Mouse (Mus musculus) neural tube, embryonic 13.5 days (tissue): ENCODE data around the gene Sort1. TPM values are rescaled to one million over a fixed set of nuclear protein-coding genes. Genes with fewer than 3 reads are reported as not detected.

ENCODE experiments used
- ATAC-seq: fragments of 200-750 bp; cut with Nextera tagmentation; 2 replicates; pipeline ENCODE4 v1.8.0; 2017; ENCODE audit warnings: low read depth, mild to moderate bottlenecking, moderate TSS enrichment, moderate library complexity
- H3K27ac ChIP-seq: fragments of 300-500 bp; sonication (generic); replicated peaks from 2 replicates; pipeline ENCODE4 v1.5.1; 2015; ENCODE audit warnings: moderate library complexity, mild to moderate bottlenecking, inconsistent platforms
- H3K27me3 ChIP-seq: fragments of 300-500 bp; sonication (generic); 2 replicates; pipeline ENCODE4 v1.6.1; 2015; ENCODE audit warnings: mild to moderate bottlenecking, inconsistent platforms
- H3K36me3 ChIP-seq: fragments of 300-500 bp; sonication (generic); 2 replicates; pipeline ENCODE4 v1.6.1; 2015; ENCODE audit warnings: mild to moderate bottlenecking, inconsistent platforms
- H3K4me1 ChIP-seq: fragments of 300-500 bp; sonication (generic); replicated peaks from 2 replicates; pipeline ENCODE4 v1.6.1; 2015; ENCODE audit warnings: inconsistent platforms
- H3K4me2 ChIP-seq: fragments of 300-500 bp; sonication (generic); 2 replicates; pipeline ENCODE4 v1.6.1; 2015; ENCODE audit warnings: inconsistent platforms, mild to moderate bottlenecking, moderate library complexity
- H3K4me3 ChIP-seq: fragments of 300-500 bp; sonication (generic); 2 replicates; pipeline ENCODE4 v1.5.1; 2015; ENCODE audit warnings: mild to moderate bottlenecking, inconsistent platforms
- H3K9ac ChIP-seq: fragments of 300-500 bp; sonication (generic); 2 replicates; pipeline ENCODE4 v1.6.1; 2015; ENCODE audit warnings: moderate library complexity, mild to moderate bottlenecking, inconsistent platforms
- H3K9me3 ChIP-seq: fragments of 300-500 bp; sonication (generic); 2 replicates; pipeline ENCODE4 v1.6.1; 2016; ENCODE audit warnings: inconsistent platforms
- WGBS: fragments of 180-500 bp; shearing (Covaris S2); methylation state at CpG from one replicate; pipeline ENCODE4 v1.1.7; 2015; 5-methylcytosine and 5-hydroxymethylcytosine counted together
- polyA plus RNA-seq: library from polyadenylated mRNA; unstranded; fragments of >200 nt; fragmentation: Nextera tagmentation; extraction: Ambion mirVana; gene quantifications from 2 replicates; pipeline ENCODE4 v1.2.1, GENCODE M21; 2015

Gene Sort1
- polyA plus RNA-seq, 1 experiment from 2014 or later, result 19.4 TPM

DNA sequence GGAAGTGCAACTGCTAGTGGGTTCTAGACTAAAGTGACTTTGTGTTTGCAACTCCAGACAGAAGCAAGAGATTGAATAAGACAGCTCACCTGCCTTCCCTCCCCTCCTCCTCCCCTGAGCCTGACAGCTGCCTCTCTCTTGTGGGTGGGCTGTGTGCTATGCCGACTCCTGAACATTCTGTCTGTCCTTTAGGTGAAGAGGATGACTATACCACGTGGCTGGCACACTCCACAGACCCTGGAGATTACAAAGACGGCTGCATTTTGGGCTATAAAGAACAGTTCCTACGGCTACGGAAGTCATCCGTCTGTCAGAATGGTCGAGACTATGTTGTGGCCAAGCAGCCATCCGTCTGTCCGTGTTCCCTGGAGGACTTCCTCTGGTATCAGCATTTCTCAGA, 64.5 kb downstream of the Sort1 start:
- H3K36me3 ChIP-seq, result peaks cover 91% of the 10 kb centered on the region
- H3K27ac ChIP-seq, result no peak overlapping the region
- no peak for ATAC-seq
- H3K9ac ChIP-seq, result no peak overlapping the region
- H3K9me3 ChIP-seq, result no peaks in the 10 kb centered on the region
- H3K4me1 ChIP-seq, result no peaks in the 10 kb centered on the region
- WGBS, result 78% methylated on average over 9 of the region's 9 CpGs
- H3K27me3 ChIP-seq, result no peaks in the 10 kb centered on the region
- H3K4me3 ChIP-seq, result no peak overlapping the region
- no peak overlapping the region for H3K4me2 ChIP-seq

DNA sequence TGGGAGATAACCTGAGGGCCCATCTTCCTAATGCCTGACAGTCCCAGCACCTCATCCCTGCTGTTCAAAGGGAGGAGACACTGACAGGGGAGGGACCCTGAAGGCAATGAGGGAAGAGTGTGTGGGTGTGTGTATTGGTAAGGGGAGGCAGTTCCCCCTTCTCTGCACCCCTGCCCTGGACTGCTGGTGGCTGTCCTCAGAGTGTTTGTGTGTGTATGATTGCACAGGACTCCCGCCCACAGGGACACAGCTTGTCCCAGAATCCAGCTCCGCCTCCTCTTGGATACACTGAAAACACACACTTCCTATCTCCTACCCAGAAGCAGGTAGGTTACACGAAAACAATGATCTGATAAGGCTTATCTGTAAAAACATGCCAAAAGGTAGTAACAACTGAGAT, 71.4 kb downstream of the Sort1 start:
- no peaks in the 10 kb centered on the region for H3K27me3 ChIP-seq
- H3K27ac ChIP-seq, result no peak overlapping the region
- no peaks in the 10 kb centered on the region for H3K9me3 ChIP-seq
- no peak overlapping the region for H3K9ac ChIP-seq
- peaks cover 95% of the 10 kb centered on the region for H3K36me3 ChIP-seq
- no peak for ATAC-seq
- no peaks in the 10 kb centered on the region for H3K4me1 ChIP-seq
- WGBS, result 89% methylated on average over 3 of the region's 3 CpGs
- no peak overlapping the region for H3K4me3 ChIP-seq
- H3K4me2 ChIP-seq, result no peak overlapping the region

DNA sequence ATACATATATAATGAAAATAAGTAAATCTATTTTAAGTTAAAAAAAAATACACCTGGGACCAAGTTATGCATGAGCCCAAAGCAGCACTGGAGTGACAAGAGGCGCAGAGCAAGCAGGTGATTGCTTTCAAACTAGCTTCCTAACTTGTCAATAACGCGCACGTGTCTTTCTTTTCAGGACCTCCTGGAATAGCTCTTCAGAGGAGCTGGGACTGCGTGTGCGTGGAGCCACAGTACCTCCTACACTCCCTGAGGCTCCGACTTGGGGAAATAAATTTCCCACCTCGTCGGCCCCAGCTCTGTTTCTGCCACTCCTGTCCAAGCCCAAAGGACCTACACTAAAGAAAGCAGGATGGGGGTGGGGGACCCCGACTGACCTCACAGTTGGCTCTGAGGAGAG, 73.2 kb downstream of the Sort1 start:
- 91% methylated on average over 10 of the region's 10 CpGs for WGBS
- peaks cover 77% of the 10 kb centered on the region for H3K36me3 ChIP-seq

DNA sequence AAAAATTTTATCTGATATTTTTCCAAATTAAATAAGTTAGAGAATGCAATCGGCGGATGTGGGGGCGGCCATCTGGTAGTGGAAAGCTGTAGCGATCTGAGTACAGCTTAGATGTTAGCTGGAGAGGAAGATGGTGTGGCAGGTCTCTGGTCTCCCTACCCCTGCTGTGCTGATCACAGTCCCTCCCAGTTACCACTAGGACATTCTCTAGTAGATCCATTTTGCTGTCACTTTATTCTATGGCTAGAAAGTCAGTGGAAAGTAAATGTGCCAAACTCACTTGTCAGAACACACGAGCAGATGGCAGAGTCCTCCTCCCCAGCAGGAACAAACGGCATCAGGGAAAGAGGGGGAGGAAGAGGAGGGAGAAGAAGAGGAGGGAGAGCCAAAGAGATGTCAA, 74.6 kb downstream of the Sort1 start:
- no peaks in the 10 kb centered on the region for H3K9me3 ChIP-seq
- WGBS, result 81% methylated on average over 6 of the region's 6 CpGs
- H3K27me3 ChIP-seq, result no peaks in the 10 kb centered on the region
- no peak overlapping the region for H3K4me3 ChIP-seq
- no peak overlapping the region for H3K4me2 ChIP-seq
- no peak for ATAC-seq
- H3K4me1 ChIP-seq, result peaks cover 5% of the 10 kb centered on the region
- no peak overlapping the region for H3K9ac ChIP-seq
- peaks cover 65% of the 10 kb centered on the region for H3K36me3 ChIP-seq
- H3K27ac ChIP-seq, result no peak overlapping the region

More for the DNA sequence above, 73.2 kb downstream of the Sort1 start:
- no peak for ATAC-seq
- no peak overlapping the region for H3K27ac ChIP-seq
- no peak overlapping the region for H3K9ac ChIP-seq
- no peaks in the 10 kb centered on the region for H3K9me3 ChIP-seq
- no peaks in the 10 kb centered on the region for H3K27me3 ChIP-seq
- H3K4me2 ChIP-seq, result no peak overlapping the region
- H3K4me3 ChIP-seq, result no peak overlapping the region
- peaks cover 5% of the 10 kb centered on the region for H3K4me1 ChIP-seq

DNA sequence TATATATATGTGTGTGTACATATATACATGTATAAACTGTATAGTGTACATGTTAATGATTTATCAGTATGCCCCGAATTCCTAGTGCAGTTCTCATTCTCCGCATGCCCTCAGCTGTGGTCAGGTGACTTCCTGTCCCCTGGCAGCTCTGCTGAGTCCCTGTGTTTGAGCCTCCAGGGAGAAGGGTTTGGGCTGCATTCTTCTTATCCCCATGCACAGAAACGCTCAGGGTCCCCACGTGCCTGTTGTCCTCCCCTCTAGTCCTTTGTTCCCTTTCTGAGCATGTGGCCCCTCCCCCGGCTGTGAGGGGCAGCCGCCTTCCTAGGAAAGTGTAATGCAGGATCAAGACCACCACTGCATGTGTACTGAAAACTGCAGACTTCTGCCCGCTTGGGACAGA, 77.0 kb downstream of the Sort1 start:
- H3K4me3 ChIP-seq, result no peak overlapping the region
- peaks cover 19% of the 10 kb centered on the region for H3K4me1 ChIP-seq
- no peak overlapping the region for H3K27ac ChIP-seq
- no peaks in the 10 kb centered on the region for H3K9me3 ChIP-seq
- H3K36me3 ChIP-seq, result peaks cover 41% of the 10 kb centered on the region
- WGBS, result 13% methylated on average over 7 of the region's 7 CpGs
- ATAC-seq, result no peak
- H3K27me3 ChIP-seq, result no peaks in the 10 kb centered on the region
- H3K9ac ChIP-seq, result no peak overlapping the region
- no peak overlapping the region for H3K4me2 ChIP-seq

DNA sequence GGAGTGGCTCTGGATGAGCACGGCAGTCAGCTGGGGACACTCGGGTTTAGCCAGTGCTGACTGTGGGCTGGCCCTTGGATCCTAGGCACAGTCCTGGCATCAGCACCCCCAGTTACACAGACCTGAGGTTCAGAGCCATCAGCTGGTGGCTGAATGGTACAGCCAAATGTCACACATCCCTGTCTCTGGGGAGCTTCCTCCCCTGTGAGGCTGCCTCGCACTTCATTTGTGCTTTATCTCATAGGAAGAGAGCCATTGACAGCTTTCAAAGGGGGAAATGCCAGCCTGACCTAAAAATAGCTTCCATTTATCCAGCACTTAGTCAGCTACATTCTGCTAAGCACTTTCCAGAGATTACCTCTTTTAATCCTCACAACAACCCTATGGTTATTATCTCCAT, 79.7 kb downstream of the Sort1 start:
- H3K4me1 ChIP-seq, result peaks cover 19% of the 10 kb centered on the region
- no peak overlapping the region for H3K27ac ChIP-seq
- no peaks in the 10 kb centered on the region for H3K9me3 ChIP-seq
- H3K9ac ChIP-seq, result no peak overlapping the region
- H3K36me3 ChIP-seq, result peaks cover 15% of the 10 kb centered on the region
- no peak for ATAC-seq
- WGBS, result 70% methylated on average over 3 of the region's 3 CpGs
- no peak overlapping the region for H3K4me3 ChIP-seq
- no peak overlapping the region for H3K4me2 ChIP-seq
- no peaks in the 10 kb centered on the region for H3K27me3 ChIP-seq

DNA sequence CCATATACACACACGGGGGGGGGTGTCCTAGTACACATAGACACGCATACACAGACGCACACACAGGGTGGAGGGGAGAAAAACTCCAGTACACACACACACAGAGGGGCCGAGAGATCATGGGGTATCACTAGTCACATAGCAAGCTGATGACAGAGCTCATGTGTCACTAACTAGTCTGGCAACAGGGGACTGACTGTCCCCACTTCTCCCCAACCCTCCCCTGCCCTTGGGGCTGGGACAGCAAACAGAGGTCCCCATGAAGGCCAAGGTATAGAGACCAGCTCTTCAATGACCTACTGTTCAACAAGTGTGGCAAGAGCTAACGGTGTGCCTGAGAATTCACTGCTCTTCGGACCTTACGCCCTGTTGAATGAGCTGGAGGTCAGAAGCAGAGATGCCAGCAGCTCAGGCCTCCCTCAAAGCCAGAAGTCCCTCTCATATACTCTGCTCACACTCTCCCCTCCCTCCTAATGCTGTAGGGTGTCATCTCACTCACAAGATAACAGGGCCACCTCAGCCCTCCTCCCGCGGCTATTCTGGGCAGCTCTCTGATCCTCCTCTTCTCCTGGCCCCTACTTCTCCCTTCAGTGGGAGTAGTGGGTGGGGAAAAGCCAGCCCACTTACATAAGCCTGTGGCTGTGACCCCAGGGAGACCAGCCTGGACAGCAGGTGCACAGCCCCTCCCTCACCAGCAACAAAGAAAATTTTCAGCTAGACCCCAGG, 80.6 kb downstream of the Sort1 start, which contains the start of gene Mybphl:
Mybphl (plus strand) TSS at position 642 of the 726 bp plus-strand sequence.
- H3K9me3 ChIP-seq, result no peaks in the 10 kb centered on the region
- no peak within 1 kb of the TSS for H3K27ac ChIP-seq
- no peak within 1 kb of the TSS for H3K4me2 ChIP-seq
- no peak within 1 kb of the TSS for H3K4me3 ChIP-seq
- 69% methylated on average over 9 of the region's 9 CpGs for WGBS
- H3K27me3 ChIP-seq, result no peaks in the 10 kb centered on the region
- peaks cover 19% of the 10 kb centered on the region for H3K4me1 ChIP-seq
- ATAC-seq, result no peak
- peaks cover 8% of the 10 kb centered on the region; the same call in 1 of the 2 replicates for H3K36me3 ChIP-seq
- no peak within 1 kb of the TSS for H3K9ac ChIP-seq

DNA sequence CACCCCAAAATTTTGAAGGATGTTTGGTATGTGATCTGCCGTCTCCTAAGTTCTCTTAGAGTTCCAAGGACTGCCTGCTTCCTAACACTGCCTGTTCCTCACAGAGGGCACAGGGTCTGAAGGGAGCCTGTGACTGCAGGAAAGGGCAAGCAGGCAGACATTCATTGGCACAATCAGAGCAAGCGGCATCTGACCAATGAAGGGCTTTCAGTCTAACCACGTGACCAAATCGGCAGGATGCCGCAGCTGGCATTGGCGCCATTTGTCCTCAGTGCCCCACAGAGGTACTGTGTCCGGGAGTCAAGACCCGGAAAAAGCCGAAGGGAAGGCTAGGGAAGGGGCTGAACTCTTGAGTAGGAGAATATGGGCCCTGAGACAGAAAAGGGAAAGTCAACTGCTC, 83.3 kb downstream of the Sort1 start:
- Histone ChIP-seq H3K27ac (no peak overlapping the region), H3K4me1 (peaks cover 14% of the 10 kb centered on the region; the same call in 1 of the 2 replicates), H3K4me3 (peak overlapping the region; percentile 13), H3K4me2 (peak overlapping the region; percentile 33), H3K36me3 (no peaks in the 10 kb centered on the region), H3K9ac (no peak overlapping the region), H3K27me3 (no peaks in the 10 kb centered on the region), H3K9me3 (no peaks in the 10 kb centered on the region)
- 54% methylated on average over 9 of the region's 9 CpGs for WGBS
- ATAC-seq, result peak; percentile 69; the same call in 1 of the 2 replicates

DNA sequence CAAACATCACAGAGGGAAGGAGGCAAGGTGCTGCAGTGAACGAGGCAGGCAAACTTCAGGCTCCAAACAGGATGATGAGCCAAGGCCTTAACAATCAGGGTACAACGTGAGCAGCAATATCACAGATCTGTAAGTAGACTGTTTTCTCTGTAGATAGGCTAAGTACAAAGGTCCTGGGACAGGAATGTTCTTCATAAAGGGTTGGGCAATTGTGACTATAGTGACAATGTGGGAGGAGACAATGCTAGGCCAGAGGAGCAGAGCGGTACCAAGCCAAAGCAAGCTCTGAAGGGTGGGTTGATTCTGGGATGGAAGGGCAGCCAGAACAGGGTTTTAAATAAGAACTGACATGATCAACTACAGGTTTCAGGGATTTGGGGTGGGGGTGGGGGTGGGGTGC, 83.9 kb downstream of the Sort1 start:
- Histone ChIP-seq H3K27ac (no peak overlapping the region), H3K9me3 (no peaks in the 10 kb centered on the region), H3K27me3 (no peaks in the 10 kb centered on the region), H3K4me1 (peaks cover 14% of the 10 kb centered on the region; the same call in 1 of the 2 replicates), H3K9ac (no peak overlapping the region), H3K4me3 (no peak overlapping the region), H3K4me2 (peak overlapping the region; percentile 33), H3K36me3 (no peaks in the 10 kb centered on the region)
- WGBS, result 83% methylated on average over 3 of the region's 3 CpGs
- ATAC-seq, result no peak

DNA sequence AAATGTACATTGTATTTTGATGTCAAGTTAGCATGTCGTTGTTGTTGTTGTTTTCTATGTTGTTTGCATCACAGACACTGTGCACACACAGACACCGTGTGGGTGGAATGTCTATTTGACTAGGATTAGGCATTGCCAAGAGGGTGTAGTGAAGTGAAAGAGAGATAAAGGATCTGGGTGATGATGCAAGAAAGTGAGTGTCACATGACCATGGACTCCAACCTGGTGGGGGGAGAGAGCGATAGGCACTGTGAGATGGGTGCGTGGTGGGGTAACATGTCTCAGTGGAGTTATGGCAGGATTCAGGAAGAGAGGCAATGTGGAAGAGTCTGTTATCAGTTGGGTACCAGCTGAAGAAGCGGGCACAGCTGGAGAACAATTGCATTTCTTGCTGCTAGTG, 84.8 kb downstream of the Sort1 start:
- Histone ChIP-seq H3K4me2 (no peak overlapping the region), H3K27me3 (no peaks in the 10 kb centered on the region), H3K36me3 (no peaks in the 10 kb centered on the region), H3K27ac (no peak overlapping the region), H3K9ac (no peak overlapping the region), H3K4me1 (peaks cover 11% of the 10 kb centered on the region; the same call in 1 of the 2 replicates), H3K9me3 (no peaks in the 10 kb centered on the region), H3K4me3 (no peak overlapping the region)
- ATAC-seq, result no peak
- 85% methylated on average over 5 of the region's 5 CpGs for WGBS

DNA sequence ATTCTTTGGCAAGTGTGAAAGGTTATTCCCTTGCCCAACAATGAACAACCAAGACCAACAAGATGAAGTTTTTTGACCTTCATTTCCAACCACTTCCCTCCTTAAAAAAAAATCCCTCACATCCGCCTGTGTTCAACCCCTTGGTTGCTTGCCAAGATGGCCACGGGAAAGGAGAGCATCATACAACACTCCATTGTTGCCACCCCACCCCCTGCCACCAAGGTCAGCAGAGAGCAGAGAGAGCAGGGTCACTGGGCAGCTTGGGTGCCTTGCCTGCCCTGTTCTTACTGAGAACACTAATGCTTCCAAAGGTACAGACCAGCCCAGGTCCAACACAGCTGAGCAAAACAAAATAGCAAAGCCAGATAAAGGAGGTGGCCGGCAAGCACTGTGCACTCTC, 88.4 kb downstream of the Sort1 start:
- no peaks in the 10 kb centered on the region for H3K36me3 ChIP-seq
- H3K4me1 ChIP-seq, result no peaks in the 10 kb centered on the region
- WGBS, result 65% methylated on average over 3 of the region's 3 CpGs
- no peak overlapping the region for H3K4me3 ChIP-seq
- no peak for ATAC-seq
- no peaks in the 10 kb centered on the region for H3K27me3 ChIP-seq
- no peak overlapping the region for H3K4me2 ChIP-seq
- no peak overlapping the region for H3K9ac ChIP-seq
- no peak overlapping the region for H3K27ac ChIP-seq
- H3K9me3 ChIP-seq, result no peaks in the 10 kb centered on the region

DNA sequence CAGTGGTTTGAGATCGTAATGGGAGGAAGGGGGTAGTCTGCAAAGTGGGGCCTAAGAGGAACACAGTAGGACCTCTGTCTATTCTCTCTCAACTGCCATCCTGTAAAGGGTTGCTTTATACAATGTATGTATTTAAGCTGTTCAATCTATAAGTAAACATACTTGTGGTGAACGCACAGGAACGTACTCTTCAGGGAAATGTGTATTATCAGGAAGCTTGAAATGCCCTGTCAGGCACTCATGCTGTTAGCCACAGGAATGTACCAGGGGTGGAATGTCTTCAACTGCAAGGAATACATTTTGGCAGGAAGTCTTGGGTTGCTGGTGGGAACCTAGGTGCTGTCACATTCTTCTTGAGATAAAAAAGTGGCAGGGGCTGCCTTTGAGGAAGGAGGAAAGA, 88.8 kb downstream of the Sort1 start:
- Histone ChIP-seq H3K27ac (no peak overlapping the region), H3K9me3 (no peaks in the 10 kb centered on the region), H3K4me1 (no peaks in the 10 kb centered on the region), H3K9ac (no peak overlapping the region), H3K4me2 (no peak overlapping the region), H3K36me3 (no peaks in the 10 kb centered on the region), H3K27me3 (no peaks in the 10 kb centered on the region), H3K4me3 (no peak overlapping the region)
- 82% methylated on average over 3 of the region's 3 CpGs for WGBS
- no peak for ATAC-seq
